Mouse (Mus musculus) cerebellum, adult 2 months (tissue): ENCODE measurements around the gene Klhl2.

Experiments
- CTCF ChIP-seq: fragments of 200-500 bp; IDR thresholded peaks from 2 replicates; pipeline ENCODE4 v1.5.1; 2011; ENCODE audit warnings: low read depth, mild to moderate bottlenecking, control low read depth, low read length, moderate library complexity, borderline replicate concordance; ENCODE audit not compliant: insufficient read depth
- POLR2A ChIP-seq: fragments of 200-500 bp; IDR thresholded peaks from 2 replicates; pipeline ENCODE4 v1.6.1; 2011; ENCODE audit warnings: low read length, control low read depth, borderline replicate concordance; ENCODE audit not compliant: insufficient read depth

- no peak for TF ChIP-seq CTCF
- TF ChIP-seq POLR2A: no peak
Measured at GRCm38 (mm10) chr8:64740547-64741211, 109.1 kb downstream of the Klhl2 start.
